Mouse (Mus musculus): ENCODE results near the gene Gpx3. TPM values are rescaled to one million over a fixed set of nuclear protein-coding genes. Genes with fewer than 3 reads are reported as not detected.

Gpx3 gene
- polyA plus RNA-seq, 1 experiment from 2014 or later, result 293 TPM

- peak overlapping the region; percentile 88 for H3K27ac ChIP-seq (replicated peaks)
- H3K9me3 ChIP-seq (replicated peaks), result no peaks in the 10 kb centered on the region
- peak overlapping the region; percentile 55 for H3K4me2 ChIP-seq (replicated peaks)
- H3K36me3 ChIP-seq, result peaks cover 24% of the 10 kb centered on the region
- H3K4me3 ChIP-seq (replicated peaks), result peak overlapping the region; percentile 86
- H3K27me3 ChIP-seq, result no peaks in the 10 kb centered on the region
- H3K9ac ChIP-seq, result peak overlapping the region; percentile 97
- 0 out of 2 replicates have a peak, but pooled peaks have one; percentile 19 for ATAC-seq (ENCODE audit: insufficient number of reproducible peaks, low FRiP score, low TSS enrichment, low read depth)
- peaks cover 18% of the 10 kb centered on the region for H3K4me1 ChIP-seq
- WGBS, result 0% methylated on average over 5 of the region's 5 CpGs
Measured at GRCm38 (mm10) chr11:54867049-54867385, 35.2 kb upstream of the Gpx3 start.

GRCm38 (mm10) chr11:54867903-54868434 is 34.3 kb upstream of the Gpx3 start:
- no peak overlapping the region for H3K9ac ChIP-seq
- peak overlapping the region; percentile 55; the same call in 1 of the 2 replicates for H3K4me2 ChIP-seq (replicated peaks)
- H3K27ac ChIP-seq (replicated peaks), result no peak overlapping the region
- H3K27me3 ChIP-seq, result no peaks in the 10 kb centered on the region
- H3K4me3 ChIP-seq (replicated peaks), result peak overlapping the region; percentile 86; the same call in 1 of the 2 replicates
- peaks cover 33% of the 10 kb centered on the region for H3K36me3 ChIP-seq
- H3K9me3 ChIP-seq (replicated peaks), result no peaks in the 10 kb centered on the region
- peaks cover 18% of the 10 kb centered on the region for H3K4me1 ChIP-seq
- 81% methylated on average over 3 of the region's 3 CpGs for WGBS
- no peak for ATAC-seq (ENCODE audit: insufficient number of reproducible peaks, low FRiP score, low TSS enrichment, low read depth)

- 59% methylated on average over 2 of the region's 2 CpGs for WGBS
Measured at GRCm38 (mm10) chr11:54868445-54868844, 33.8 kb upstream of the Gpx3 start.

DNA sequence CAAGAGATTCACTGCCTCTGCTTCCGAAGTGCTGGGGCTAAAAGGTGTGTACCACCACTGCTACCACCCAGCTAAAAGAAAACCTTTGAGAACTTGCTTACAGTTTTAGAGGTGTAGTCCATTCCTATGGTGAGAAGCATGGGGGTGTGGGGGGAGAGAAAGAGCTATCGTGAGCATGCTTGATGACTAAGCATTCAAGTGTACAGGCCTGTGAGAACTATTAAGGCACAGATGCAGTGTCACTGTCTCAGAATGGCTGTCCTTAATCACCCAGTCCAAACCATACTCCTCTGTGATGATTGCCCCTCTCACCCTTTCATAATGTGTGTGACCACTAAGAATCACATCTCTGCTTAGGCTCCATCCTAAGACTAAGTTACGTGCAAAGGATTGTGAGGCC is 32.9 kb upstream of the Gpx3 start:
- no peaks in the 10 kb centered on the region for H3K9me3 ChIP-seq (replicated peaks)
- 81% methylated on average over 3 of the region's 3 CpGs for WGBS
- H3K36me3 ChIP-seq, result peaks cover 45% of the 10 kb centered on the region
- H3K27me3 ChIP-seq, result no peaks in the 10 kb centered on the region
- H3K9ac ChIP-seq, result no peak overlapping the region
- H3K4me1 ChIP-seq, result peaks cover 18% of the 10 kb centered on the region
- no peak overlapping the region for H3K27ac ChIP-seq (replicated peaks)
- H3K4me2 ChIP-seq (replicated peaks), result no peak overlapping the region
- no peak for ATAC-seq (ENCODE audit: insufficient number of reproducible peaks, low FRiP score, low TSS enrichment, low read depth)
- no peak overlapping the region for H3K4me3 ChIP-seq (replicated peaks)

More at GRCm38 (mm10) chr11:54868445-54868844, 33.8 kb upstream of the Gpx3 start:
- Histone ChIP-seq H3K9me3 (replicated peaks) (no peaks in the 10 kb centered on the region), H3K4me3 (replicated peaks) (no peak overlapping the region), H3K4me2 (replicated peaks) (no peak overlapping the region), H3K27me3 (no peaks in the 10 kb centered on the region), H3K4me1 (peaks cover 18% of the 10 kb centered on the region), H3K27ac (replicated peaks) (no peak overlapping the region), H3K9ac (no peak overlapping the region), H3K36me3 (peaks cover 36% of the 10 kb centered on the region)
- no peak for ATAC-seq (ENCODE audit: insufficient number of reproducible peaks, low FRiP score, low TSS enrichment, low read depth)

- 80% methylated on average over 7 of the region's 7 CpGs for WGBS
- no peak overlapping the region for H3K4me3 ChIP-seq (replicated peaks)
- H3K4me1 ChIP-seq, result peaks cover 16% of the 10 kb centered on the region
- no peak overlapping the region for H3K9ac ChIP-seq
- H3K36me3 ChIP-seq, result peaks cover 47% of the 10 kb centered on the region
- no peaks in the 10 kb centered on the region for H3K9me3 ChIP-seq (replicated peaks)
- H3K27ac ChIP-seq (replicated peaks), result no peak overlapping the region
- no peaks in the 10 kb centered on the region for H3K27me3 ChIP-seq
- H3K4me2 ChIP-seq (replicated peaks), result no peak overlapping the region
- ATAC-seq (ENCODE audit: insufficient number of reproducible peaks, low FRiP score, low TSS enrichment, low read depth), result no peak
Measured at GRCm38 (mm10) chr11:54871831-54872537, 30.3 kb upstream of the Gpx3 start.

DNA sequence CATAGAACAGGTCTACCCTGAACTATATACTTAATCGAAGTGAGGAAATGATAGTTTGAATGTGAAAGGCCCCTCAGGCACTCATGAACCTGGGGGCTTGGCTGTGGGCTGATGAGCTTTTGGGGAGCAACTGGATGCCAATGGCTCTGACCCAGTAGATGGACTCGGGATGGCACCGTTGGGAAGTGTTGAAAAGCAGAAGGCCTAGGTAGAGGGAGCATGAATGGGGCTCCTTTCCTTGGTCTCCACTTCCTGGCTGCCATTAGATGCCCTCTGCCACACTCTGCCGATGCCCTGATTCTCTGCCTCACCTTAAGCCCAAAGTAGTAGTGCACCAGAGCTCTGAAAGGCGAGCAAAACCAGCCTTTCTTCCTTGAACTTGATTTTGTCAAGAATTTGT is 26.2 kb upstream of the Gpx3 start:
- Histone ChIP-seq H3K36me3 (peaks cover 32% of the 10 kb centered on the region), H3K9ac (no peak overlapping the region), H3K9me3 (replicated peaks) (no peaks in the 10 kb centered on the region), H3K4me1 (0 out of 2 replicates have a peak, but pooled peaks cover 3% of the 10 kb centered on the region), H3K27me3 (no peaks in the 10 kb centered on the region), H3K4me2 (replicated peaks) (no peak overlapping the region), H3K27ac (replicated peaks) (no peak overlapping the region), H3K4me3 (replicated peaks) (no peak overlapping the region)
- 81% methylated on average over 5 of the region's 5 CpGs for WGBS
- ATAC-seq (ENCODE audit: insufficient number of reproducible peaks, low FRiP score, low TSS enrichment, low read depth), result no peak

DNA sequence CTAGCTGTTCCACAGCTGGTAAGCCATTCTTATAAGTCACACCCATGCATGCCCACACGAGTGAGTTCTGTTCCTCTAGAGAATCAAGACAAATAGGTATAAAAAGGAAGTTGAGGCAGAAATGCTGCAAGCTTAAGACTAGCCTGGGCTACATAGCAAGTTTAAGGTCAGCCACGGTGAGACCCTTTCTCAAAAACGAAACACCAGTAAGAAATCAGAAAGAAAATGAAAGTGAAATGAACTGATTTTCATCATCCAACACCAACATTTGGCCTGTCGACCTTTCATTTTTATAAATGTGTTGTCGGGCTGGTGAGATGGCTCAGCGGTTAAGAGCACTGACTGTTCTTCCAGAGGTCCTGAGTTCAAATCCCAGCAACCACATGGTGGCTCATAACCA is 23.4 kb upstream of the Gpx3 start:
- WGBS, result 74% methylated on average over 6 of the region's 6 CpGs
- no peak overlapping the region for H3K4me2 ChIP-seq (replicated peaks)
- 0 out of 2 replicates have a peak, but pooled peaks cover 11% of the 10 kb centered on the region for H3K4me1 ChIP-seq
- no peaks in the 10 kb centered on the region for H3K27me3 ChIP-seq
- no peak overlapping the region for H3K27ac ChIP-seq (replicated peaks)
- ATAC-seq (ENCODE audit: insufficient number of reproducible peaks, low FRiP score, low TSS enrichment, low read depth), result no peak
- H3K9ac ChIP-seq, result no peak overlapping the region
- peaks cover 6% of the 10 kb centered on the region for H3K36me3 ChIP-seq
- no peak overlapping the region for H3K4me3 ChIP-seq (replicated peaks)
- no peaks in the 10 kb centered on the region for H3K9me3 ChIP-seq (replicated peaks)

DNA sequence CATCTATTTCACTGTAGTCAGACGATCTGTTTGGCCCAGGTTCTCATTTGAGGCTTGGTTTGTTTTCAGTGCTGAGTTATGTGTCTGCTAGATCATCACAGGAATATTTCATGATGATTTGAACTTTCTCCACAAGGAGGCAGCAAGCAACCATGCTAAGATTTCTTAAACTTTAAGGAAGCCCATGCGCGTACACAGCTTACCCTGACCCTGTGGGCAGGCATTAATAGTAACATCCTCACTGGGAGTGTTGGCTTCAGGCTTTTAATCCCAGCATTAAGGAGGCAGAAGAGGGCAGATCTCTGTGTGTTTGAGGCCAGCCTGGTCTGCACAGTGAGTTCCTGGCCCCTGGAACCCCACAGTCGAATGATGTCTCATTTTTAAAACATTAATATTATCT is 22.8 kb upstream of the Gpx3 start:
- Histone ChIP-seq H3K4me1 (0 out of 2 replicates have a peak, but pooled peaks cover 11% of the 10 kb centered on the region), H3K9me3 (replicated peaks) (no peaks in the 10 kb centered on the region), H3K27ac (replicated peaks) (no peak overlapping the region), H3K4me2 (replicated peaks) (no peak overlapping the region), H3K9ac (no peak overlapping the region), H3K27me3 (no peaks in the 10 kb centered on the region), H3K4me3 (replicated peaks) (no peak overlapping the region), H3K36me3 (0 out of 2 replicates have a peak, but pooled peaks cover under 1% of the 10 kb centered on the region)
- 25% methylated on average over 4 of the region's 4 CpGs for WGBS
- ATAC-seq (ENCODE audit: insufficient number of reproducible peaks, low FRiP score, low TSS enrichment, low read depth), result no peak

GRCm38 (mm10) chr11:54879922-54880321 is 22.3 kb upstream of the Gpx3 start:
- Histone ChIP-seq H3K27me3 (no peaks in the 10 kb centered on the region), H3K27ac (replicated peaks) (no peak overlapping the region), H3K4me2 (replicated peaks) (no peak overlapping the region), H3K4me1 (peaks cover 14% of the 10 kb centered on the region; the same call in 1 of the 2 replicates), H3K36me3 (no peaks in the 10 kb centered on the region), H3K4me3 (replicated peaks) (no peak overlapping the region), H3K9me3 (replicated peaks) (no peaks in the 10 kb centered on the region), H3K9ac (no peak overlapping the region)
- ATAC-seq (ENCODE audit: insufficient number of reproducible peaks, low FRiP score, low TSS enrichment, low read depth), result no peak
- WGBS, result 80% methylated on average over 10 of the region's 10 CpGs

- H3K36me3 ChIP-seq, result no peaks in the 10 kb centered on the region
- H3K9me3 ChIP-seq (replicated peaks), result no peaks in the 10 kb centered on the region
- H3K4me1 ChIP-seq, result peaks cover 16% of the 10 kb centered on the region; the same call in 1 of the 2 replicates
- H3K4me3 ChIP-seq (replicated peaks), result no peak overlapping the region
- ATAC-seq (ENCODE audit: insufficient number of reproducible peaks, low FRiP score, low TSS enrichment, low read depth), result no peak
- no peaks in the 10 kb centered on the region for H3K27me3 ChIP-seq
- no peak overlapping the region for H3K27ac ChIP-seq (replicated peaks)
- 19% methylated on average over 2 of the region's 2 CpGs for WGBS
- H3K4me2 ChIP-seq (replicated peaks), result no peak overlapping the region
- H3K9ac ChIP-seq, result no peak overlapping the region
Measured at GRCm38 (mm10) chr11:54881051-54881474, 21.2 kb upstream of the Gpx3 start.

- H3K36me3 ChIP-seq, result no peaks in the 10 kb centered on the region
- H3K9ac ChIP-seq, result no peak overlapping the region
- ATAC-seq (ENCODE audit: insufficient number of reproducible peaks, low FRiP score, low TSS enrichment, low read depth), result peak; percentile 79
Measured at GRCm38 (mm10) chr11:54882671-54883070, 19.6 kb upstream of the Gpx3 start.

More at GRCm38 (mm10) chr11:54882671-54883070, 19.6 kb upstream of the Gpx3 start:
- WGBS, result 16% methylated on average over 8 of the region's 8 CpGs
- Histone ChIP-seq H3K9me3 (replicated peaks) (no peaks in the 10 kb centered on the region), H3K27me3 (no peaks in the 10 kb centered on the region), H3K4me1 (peaks cover 16% of the 10 kb centered on the region; the same call in 1 of the 2 replicates), H3K4me3 (replicated peaks) (no peak overlapping the region), H3K4me2 (replicated peaks) (no peak overlapping the region), H3K27ac (replicated peaks) (peak overlapping the region; percentile 19; the same call in 1 of the 2 replicates)

All from embryonic facial prominence, embryonic 15.5 days (tissue).